Mouse (Mus musculus) effector memory CD4-positive, alpha-beta T cell, adult 5 months (primary cell): Measurements from ENCODE around the gene H2-Q7. TPM values are rescaled to one million over a fixed set of nuclear protein-coding genes. Genes with fewer than 3 reads are reported as not detected.

Experiments
- polyA plus RNA-seq: library from polyadenylated mRNA; unstranded; fragments of 100-300 nt; shearing (Covaris generic); gene quantifications from one replicate; pipeline ENCODE4 v1.2.1, GENCODE M21; 2017

Gene H2-Q7
- polyA plus RNA-seq = 2,635 TPM

DNA sequence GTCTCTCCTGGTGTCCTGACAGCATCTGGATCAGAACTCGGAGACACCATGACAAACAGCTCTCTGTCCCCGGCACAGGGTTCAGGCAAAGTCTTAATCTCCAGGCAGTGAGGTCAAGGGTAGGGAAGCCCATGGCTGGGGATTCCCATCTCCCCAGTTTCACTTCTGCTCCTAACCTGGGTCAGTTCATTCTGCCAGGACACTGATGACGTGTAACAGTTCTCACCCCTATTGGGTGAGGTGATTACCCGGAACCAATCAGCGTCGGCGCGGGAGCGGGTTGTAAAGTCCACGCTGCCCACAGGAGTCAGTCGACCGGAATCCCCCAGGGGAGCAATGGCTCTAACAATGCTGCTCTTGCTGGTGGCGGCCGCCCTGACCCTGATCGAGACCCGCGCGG is at the start of gene H2-Q7:
TSS of gene H2-Q7 (plus strand) at position 271 of the 400 bp plus-strand sequence.

DNA sequence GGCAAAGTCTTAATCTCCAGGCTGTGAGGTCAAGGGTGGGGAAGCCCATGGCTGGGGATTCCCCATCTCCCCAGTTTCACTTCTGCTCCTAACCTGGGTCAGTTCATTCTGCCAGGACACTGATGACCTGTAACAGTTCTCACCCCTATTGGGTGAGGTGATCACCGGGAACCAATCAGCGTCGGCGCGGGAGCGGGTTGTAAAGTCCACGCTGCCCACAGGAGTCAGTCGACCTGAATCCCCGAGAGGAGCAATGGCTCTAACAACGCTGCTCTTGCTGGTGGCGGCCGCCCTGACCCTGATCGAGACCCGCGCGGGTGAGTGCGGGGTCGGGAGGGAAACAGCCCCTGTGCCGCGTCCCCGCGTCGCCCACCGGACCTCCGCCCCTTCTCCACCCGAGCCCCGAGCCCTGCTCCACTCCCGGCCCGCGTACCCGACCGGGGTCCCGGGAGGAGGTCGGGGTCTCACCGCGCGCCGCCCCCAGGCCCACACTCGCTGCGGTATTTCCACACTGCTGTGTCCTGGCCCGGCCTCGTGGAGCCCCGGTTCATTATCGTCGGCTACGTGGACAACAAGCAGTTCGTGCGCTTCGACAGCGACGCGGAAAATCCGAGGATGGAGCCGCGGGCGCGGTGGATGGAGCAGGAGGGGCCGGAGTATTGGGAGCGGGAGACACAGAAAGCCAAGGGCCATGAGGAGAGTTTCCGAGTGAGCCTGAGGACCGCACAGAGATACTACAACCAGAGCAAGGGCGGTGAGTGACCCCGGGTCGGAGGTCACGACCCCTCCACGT is 14.1 kb upstream of the H2-Q7 start, which contains the start of gene H2-Q6:
TSS of gene H2-Q6 (plus strand) at position 227 of the 793 bp plus-strand sequence.

DNA sequence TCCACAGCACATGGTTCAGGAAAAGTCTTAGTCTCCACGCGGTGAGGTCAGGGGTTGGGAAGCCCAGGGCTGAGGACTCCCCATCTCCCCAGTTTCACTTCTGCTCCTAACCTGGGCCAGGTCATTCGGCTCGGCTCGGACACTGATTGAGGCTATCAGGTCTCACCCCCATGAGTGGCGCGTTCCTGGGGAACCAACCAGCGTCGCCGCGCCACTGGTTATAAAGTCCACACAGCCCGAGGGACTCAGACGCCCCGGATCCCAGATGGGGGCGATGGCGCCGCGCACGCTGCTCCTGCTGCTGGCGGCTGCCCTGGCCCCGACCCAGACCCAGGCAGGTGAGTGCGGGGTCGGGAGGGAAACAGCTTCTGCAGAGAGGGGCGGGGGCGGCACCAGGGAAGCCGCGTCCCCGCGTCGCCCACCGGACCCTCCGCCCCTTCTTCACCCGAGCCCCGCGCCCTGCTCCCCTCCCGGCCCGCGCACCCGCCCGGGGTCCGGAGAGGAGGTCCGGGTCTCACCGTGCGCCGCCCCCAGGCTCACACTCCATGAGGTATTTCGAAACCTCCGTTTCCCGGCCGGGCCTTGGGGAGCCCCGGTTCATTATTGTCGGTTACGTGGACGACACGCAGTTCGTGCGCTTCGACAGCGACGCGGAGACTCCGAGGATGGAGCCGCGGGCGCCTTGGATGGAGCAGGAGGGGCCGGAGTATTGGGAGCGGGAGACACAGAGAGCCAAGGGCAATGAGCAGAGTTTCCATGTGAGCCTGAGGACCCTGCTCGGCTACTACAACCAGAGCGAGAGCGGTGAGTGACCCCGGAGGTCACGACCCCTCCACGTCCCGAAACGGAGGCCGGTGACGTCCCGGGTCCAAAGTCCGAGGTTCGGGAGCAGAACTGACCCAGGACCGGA is 31.1 kb downstream of the H2-Q7 start, which contains the start of gene H2-Q10:
TSS of gene H2-Q10 (plus strand) at position 248 of the 910 bp plus-strand sequence.

Other genes starting within 250 kb of the H2-Q7 start
- gene Ltb, start 244.7 kb upstream of the H2-Q7 start, polyA plus RNA-seq = 849 TPM
- 107 TPM for gene Tnf, start 237.1 kb upstream of the H2-Q7 start, polyA plus RNA-seq
- gene Lta, start 233.8 kb upstream of the H2-Q7 start, polyA plus RNA-seq = 42.5 TPM
- not detected for gene Gm16181, start 218.3 kb upstream of the H2-Q7 start, polyA plus RNA-seq
- gene Atp6v1g2, start 205.5 kb upstream of the H2-Q7 start, polyA plus RNA-seq = 4.8 TPM
- gene Nfkbil1, start 203.4 kb upstream of the H2-Q7 start, polyA plus RNA-seq = 18.7 TPM
- 170 TPM for gene Ddx39b, start 197.4 kb upstream of the H2-Q7 start, polyA plus RNA-seq
- gene H2-D1, start 176.4 kb upstream of the H2-Q7 start, polyA plus RNA-seq = 6,438 TPM
- 0.26 TPM for gene H2-Q1, start 118.8 kb upstream of the H2-Q7 start, polyA plus RNA-seq
- 47.9 TPM for gene H2-Q2, start 96.9 kb upstream of the H2-Q7 start, polyA plus RNA-seq
- gene H2-Q4, start 59.5 kb upstream of the H2-Q7 start, polyA plus RNA-seq = 69.3 TPM
- gene H2-Q6, start 14.3 kb upstream of the H2-Q7 start, polyA plus RNA-seq = 1,046 TPM
- gene H2-Q10, start 30.9 kb downstream of the H2-Q7 start, polyA plus RNA-seq = 121 TPM
- not detected for gene Pou5f1, start 66.9 kb downstream of the H2-Q7 start, polyA plus RNA-seq
- 12.1 TPM for gene Tcf19, start 77.7 kb downstream of the H2-Q7 start, polyA plus RNA-seq
- 15.1 TPM for gene Cchcr1, start 77.9 kb downstream of the H2-Q7 start, polyA plus RNA-seq
- gene Psors1c2, start 94.0 kb downstream of the H2-Q7 start, polyA plus RNA-seq = not detected
- not detected for gene Cdsn, start 113.0 kb downstream of the H2-Q7 start, polyA plus RNA-seq
- not detected for gene 2300002M23Rik, start 128.3 kb downstream of the H2-Q7 start, polyA plus RNA-seq
- gene Sfta2, start 162.4 kb downstream of the H2-Q7 start, polyA plus RNA-seq = not detected
- gene Gm9573, start 187.5 kb downstream of the H2-Q7 start, polyA plus RNA-seq = not detected
- gene Mucl3, start 204.5 kb downstream of the H2-Q7 start, polyA plus RNA-seq = not detected
- 17.0 TPM for gene Vars2, start 228.4 kb downstream of the H2-Q7 start, polyA plus RNA-seq
- gene Gtf2h4, start 234.6 kb downstream of the H2-Q7 start, polyA plus RNA-seq = 14.7 TPM